Mouse (Mus musculus): ENCODE measurements around the gene 1810055G02Rik.
A peak's percentile ranks its signal among the peaks of the same experiment; 100 is the strongest.

Gene 1810055G02Rik

GRCm38 (mm10) chr19:3695471-3695870 lies 12.6 kb upstream of the 1810055G02Rik start:
- DNase-seq = no peak

- no peak for DNase-seq
Measured at GRCm38 (mm10) chr19:3695976-3696375, 12.1 kb upstream of the 1810055G02Rik start.

GRCm38 (mm10) chr19:3698035-3698434 lies 10.1 kb upstream of the 1810055G02Rik start:
- DNase-seq = no peak

GRCm38 (mm10) chr19:3699508-3700438 lies 8.3 kb upstream of the 1810055G02Rik start:
- peak; percentile 59 to 78 for DNase-seq

GRCm38 (mm10) chr19:3702460-3702859 lies 5.6 kb upstream of the 1810055G02Rik start:
- DNase-seq = no peak

- no peak for DNase-seq
Measured at GRCm38 (mm10) chr19:3706258-3706657, 1.8 kb upstream of the 1810055G02Rik start.

- no peak for DNase-seq
Measured at GRCm38 (mm10) chr19:3707553-3707952, 540 bp upstream of the 1810055G02Rik start.

- no peak for DNase-seq
Measured at GRCm38 (mm10) chr19:3709013-3709787, 1.1 kb downstream of the 1810055G02Rik start.

- DNase-seq = no peak
Measured at GRCm38 (mm10) chr19:3710436-3710835, 2.3 kb downstream of the 1810055G02Rik start.

GRCm38 (mm10) chr19:3714381-3714780 lies 6.3 kb downstream of the 1810055G02Rik start:
- DNase-seq = no peak

- DNase-seq = peak; percentile 35 to 66
Measured at GRCm38 (mm10) chr19:3718481-3719361, 10.6 kb downstream of the 1810055G02Rik start.

GRCm38 (mm10) chr19:3719362-3719891 lies 11.3 kb downstream of the 1810055G02Rik start:
- peak; percentile 30 to 61 for DNase-seq

- DNase-seq = no peak
Measured at GRCm38 (mm10) chr19:3723170-3723569, 15.1 kb downstream of the 1810055G02Rik start.

- DNase-seq = peak in 1 of 2 experiments; percentile 59
Measured at GRCm38 (mm10) chr19:3723904-3724303, 15.8 kb downstream of the 1810055G02Rik start.

- peak in 1 of 2 experiments; percentile 67 for DNase-seq
Measured at GRCm38 (mm10) chr19:3724779-3725178, 16.7 kb downstream of the 1810055G02Rik start.

- no peak for DNase-seq
Measured at GRCm38 (mm10) chr19:3728901-3729300, 20.8 kb downstream of the 1810055G02Rik start.

GRCm38 (mm10) chr19:3730781-3731646 lies 22.9 kb downstream of the 1810055G02Rik start:
- peak; percentile 37 to 48 for DNase-seq

- DNase-seq = no peak
Measured at GRCm38 (mm10) chr19:3736001-3736400, 27.9 kb downstream of the 1810055G02Rik start.

- DNase-seq = no peak
Measured at GRCm38 (mm10) chr19:3739650-3740049, 31.6 kb downstream of the 1810055G02Rik start.

GRCm38 (mm10) chr19:3742716-3743115 lies 34.6 kb downstream of the 1810055G02Rik start:
- no peak for DNase-seq

- no peak for DNase-seq
Measured at GRCm38 (mm10) chr19:3743362-3743761, 35.3 kb downstream of the 1810055G02Rik start.
